Mouse (Mus musculus): ENCODE measurements at regions not wholly inside any gene's neighbourhood (a gene's known extent, or its start where the extent isn't known, plus 50 kb on each side); places are given as distances from the start of the nearest gene placed in this dataset.

DNA sequence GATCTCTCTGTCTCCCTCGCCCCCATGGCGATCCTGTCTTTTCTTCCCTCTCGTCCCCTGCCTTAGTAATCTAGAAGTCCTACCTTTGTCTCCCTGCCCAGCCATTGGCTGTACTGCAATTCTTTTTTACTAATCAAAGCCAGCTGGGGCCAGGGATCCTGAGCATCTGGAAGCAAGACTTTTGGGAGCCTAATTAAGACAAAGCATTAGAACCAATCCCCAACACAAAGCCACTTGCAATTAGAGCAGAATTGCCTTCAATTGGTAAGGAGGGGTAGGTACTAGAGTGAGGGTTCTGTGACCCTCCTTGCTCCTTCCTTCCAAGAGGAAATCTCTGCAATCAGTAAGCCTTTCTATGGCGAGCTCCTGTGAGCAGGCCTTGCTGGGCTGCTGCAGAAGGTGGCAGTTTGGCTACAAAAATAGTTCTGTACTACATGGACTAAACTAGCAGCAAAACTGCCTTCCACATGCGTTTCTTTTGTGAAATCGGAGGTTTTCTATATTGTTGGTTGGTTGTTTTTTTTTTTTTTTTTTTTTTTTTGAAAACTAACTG, 272.9 kb downstream of the Rnf152 start:
- TF ChIP-seq USF1 (IDR thresholded peaks at IDR 0.05; ENCODE audit: low read depth, low read length) (no peak), MEF2A (IDR thresholded peaks at IDR 0.05; ENCODE audit: extremely low read depth, insufficient replicate concordance, low read depth, low read length, poor library complexity, severe bottlenecking) (no peak), SMC3 (IDR thresholded peaks at IDR 0.05; ENCODE audit: low read depth, low read length) (no peak), UBTF (IDR thresholded peaks at IDR 0.05; ENCODE audit: borderline replicate concordance, insufficient read depth, low read depth, low read length) (no peak), CHD1 (IDR thresholded peaks at IDR 0.05; ENCODE audit: low read depth, low read length) (no peak), TCF12 (IDR thresholded peaks at IDR 0.05; ENCODE audit: low read depth, low read length) (no peak)

Data from MEL (cell line).